Mouse (Mus musculus): ENCODE results near the gene Chrnb2.

- TF ChIP-seq POLR2A (IDR thresholded peaks at IDR 0.05; ENCODE audit: borderline replicate concordance, extremely low read depth, low read depth, low read length) = no peak
- no peak for TF ChIP-seq CTCF (IDR thresholded peaks at IDR 0.05; ENCODE audit: insufficient read depth, low read length)
These were observed 42.4 kb downstream of the Chrnb2 start for GRCm38 (mm10) chr3:89722032-89722431.

Data from lung, adult 2 months (tissue).